Mouse (Mus musculus) left cerebral cortex, adult 8-10 months (tissue): ENCODE measurements around the gene Plk5. TPM values are rescaled to one million over a fixed set of nuclear protein-coding genes. Genes with fewer than 3 reads are reported as not detected.
"Not testable (repeated sequence)": the region's sequence is repeated elsewhere in the genome, so short reads cannot be mapped to it uniquely, and the experiment has no call there.

ENCODE experiments used
- DNase-seq, 2 experiments: peaks; one replicate each; pipeline ENCODE4 v3.0.0; 2022; ENCODE audit warnings: low spot score in 2 of 2
- total RNA-seq, 4 experiments: library from RNA; stranded (reverse); gene quantifications; 2 replicates each; pipeline ENCODE4 v1.2.4; 2022

The Plk5 gene
- total RNA-seq, 4 experiments from 2014 or later: 27.8 to 29.4 (median 28.7) TPM

DNA sequence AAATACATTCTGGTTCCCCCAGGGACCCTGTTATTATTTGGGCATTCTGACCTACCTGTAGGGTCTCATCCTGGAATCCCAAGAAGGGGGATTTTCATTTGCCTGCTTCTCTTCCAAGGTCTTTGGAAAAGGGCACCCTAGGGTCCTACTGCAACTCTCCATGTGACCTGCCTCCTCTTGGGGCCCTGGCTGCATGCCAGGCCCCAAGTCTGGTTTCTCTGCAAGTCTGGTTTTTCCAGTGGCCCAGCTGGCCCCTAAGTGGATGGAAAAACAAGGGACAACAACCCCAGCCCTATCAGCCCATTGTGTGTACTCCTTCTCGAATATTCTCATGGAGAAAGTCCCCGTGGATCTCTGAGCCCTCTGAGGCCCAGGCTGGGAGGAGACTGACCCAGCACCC lies 25.4 kb upstream of the Plk5 start:
- DNase-seq: no peak

DNA sequence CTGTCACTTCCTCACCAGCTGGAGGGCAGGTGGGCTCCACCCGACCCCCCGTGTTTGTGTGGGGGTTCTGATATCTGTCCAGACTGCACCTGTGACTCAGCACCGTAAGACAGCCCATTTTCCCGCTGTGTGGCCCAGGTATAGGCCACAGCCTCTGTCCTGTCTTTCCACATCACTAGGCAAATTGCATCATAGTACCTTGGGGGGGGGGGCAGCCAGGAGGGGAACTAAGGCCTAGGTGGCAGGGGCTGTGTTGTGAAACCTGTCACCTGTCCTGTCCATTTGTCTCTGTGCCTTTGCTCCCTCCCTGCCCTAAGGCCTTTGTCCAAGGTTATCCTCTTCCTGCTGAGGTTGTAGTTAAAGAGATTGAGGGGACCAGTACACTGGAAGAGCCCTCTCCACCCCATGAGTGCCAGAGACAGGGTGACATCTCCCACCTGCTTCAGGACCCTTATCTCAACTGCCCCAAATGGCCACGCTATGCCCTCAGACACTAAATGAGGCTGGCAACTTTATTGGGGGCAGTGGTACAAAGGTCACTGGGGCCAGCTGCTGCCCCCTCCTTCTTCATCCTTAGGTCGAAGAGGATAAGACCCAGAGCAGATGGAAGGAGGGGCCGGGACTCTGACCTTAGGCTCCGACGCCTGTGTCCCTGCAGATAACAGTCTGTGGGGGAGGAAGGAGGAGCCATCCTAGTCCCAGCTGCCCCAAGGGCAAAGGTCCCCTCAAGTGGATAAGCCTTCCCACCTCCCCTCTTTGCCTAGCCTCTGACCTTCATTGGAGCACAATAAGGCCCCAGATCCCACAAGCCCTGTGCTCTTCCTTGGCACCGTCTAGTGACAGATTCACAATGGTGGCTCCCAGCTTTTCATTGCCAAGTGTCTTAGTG lies 24.4 kb upstream of the Plk5 start:
- no peak for DNase-seq

DNA sequence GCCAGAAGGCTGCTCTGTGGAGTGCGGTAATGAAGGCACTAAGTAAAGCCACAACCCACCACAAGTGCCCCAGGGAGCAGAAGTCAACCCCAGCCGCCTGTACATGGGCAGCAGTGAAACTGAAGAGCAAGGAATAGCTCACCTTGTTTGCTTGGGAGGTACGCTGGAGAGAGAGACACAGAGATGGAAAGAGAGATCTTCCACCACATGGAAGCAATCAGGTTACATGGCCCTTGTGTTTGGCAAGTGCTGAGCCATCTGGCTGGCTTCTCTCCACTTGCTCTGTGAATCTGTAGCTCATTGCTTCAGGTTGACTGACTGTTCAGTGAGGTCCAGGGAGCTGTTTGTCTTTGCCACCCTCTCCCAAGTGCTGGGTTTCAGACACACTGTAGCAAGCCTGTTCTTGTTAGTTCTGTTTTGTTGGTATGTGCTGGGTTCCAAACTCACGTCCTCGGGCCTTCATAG lies 23.7 kb upstream of the Plk5 start:
- DNase-seq: no peak

DNA sequence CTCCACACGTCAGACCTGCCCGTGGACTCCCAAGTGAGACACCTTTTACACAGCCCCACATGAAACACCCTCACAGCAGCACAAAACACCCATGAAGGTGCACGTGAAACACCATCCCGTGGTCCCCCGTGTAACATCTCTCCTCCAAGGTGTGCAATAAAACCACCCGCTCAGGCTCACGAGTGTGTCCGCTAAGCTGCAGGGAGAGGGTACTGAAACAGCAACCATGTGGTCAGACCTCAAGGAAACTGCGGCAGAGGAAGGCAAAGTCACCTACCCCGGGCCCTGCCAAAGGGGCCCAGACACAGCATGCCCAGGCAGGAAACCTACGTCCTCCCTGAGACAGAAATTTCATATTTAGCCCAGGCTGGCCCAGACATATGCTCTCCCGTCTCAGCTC lies 20.0 kb upstream of the Plk5 start:
- no peak for DNase-seq

DNA sequence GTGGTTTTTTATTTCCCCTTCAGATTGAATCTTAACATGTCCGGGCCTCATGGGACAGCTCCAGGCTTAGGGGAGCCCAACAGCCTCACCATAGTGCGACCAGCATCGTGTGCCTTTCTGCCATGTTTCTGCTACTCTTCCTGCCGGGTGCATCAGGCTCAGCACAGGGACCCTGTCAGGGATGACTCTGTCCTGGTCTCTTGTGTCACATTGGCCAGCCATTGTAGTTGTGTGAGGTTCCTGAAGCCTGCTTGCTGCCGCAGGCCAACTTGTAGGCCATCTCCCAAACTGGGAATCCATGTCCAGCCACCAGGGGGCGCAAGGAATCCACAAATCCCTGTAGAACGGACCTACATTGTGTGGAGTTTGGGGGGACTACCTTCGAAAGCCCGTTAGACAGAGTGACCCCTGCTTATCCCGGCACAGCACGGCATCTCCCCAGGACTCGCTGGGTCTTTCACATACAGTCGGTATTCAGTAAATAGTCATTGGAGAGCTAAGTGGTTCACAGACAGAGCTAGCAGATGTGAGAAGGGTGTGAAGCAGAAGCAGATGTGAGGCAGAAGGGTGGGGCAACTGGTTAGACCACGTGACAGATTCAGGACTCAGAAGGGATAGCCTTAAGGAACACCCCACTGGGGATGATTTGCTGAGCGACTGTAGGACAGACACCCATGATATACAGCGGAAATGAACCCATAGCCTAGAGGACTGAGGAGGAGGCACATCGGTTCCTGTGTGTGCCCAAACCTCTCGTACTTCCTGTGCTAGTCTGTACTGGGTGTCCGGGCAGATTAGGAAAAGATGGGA lies 16.1 kb upstream of the Plk5 start:
- DNase-seq: peak in 1 of 2 experiments; percentile 86

DNA sequence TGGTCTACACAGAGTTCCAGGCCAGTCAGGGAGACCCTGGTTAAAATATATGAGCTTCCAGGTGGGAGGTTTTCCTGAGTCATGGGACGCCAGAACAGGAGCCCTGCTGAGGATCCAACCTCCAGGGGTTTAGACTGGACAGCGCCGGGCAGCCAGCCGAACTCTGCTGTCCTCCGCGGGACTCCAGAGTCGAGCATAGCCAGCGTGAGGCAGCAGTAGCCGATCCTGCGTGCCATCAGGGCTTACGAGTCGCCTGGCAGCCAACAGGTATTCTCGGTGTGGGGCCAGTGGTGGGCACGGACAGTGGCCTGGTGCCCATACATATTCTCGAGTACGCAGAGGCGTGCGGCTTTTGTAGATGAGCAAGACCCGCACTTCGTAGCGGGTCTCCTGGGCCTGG lies 15.2 kb upstream of the Plk5 start:
- DNase-seq: no peak

DNA sequence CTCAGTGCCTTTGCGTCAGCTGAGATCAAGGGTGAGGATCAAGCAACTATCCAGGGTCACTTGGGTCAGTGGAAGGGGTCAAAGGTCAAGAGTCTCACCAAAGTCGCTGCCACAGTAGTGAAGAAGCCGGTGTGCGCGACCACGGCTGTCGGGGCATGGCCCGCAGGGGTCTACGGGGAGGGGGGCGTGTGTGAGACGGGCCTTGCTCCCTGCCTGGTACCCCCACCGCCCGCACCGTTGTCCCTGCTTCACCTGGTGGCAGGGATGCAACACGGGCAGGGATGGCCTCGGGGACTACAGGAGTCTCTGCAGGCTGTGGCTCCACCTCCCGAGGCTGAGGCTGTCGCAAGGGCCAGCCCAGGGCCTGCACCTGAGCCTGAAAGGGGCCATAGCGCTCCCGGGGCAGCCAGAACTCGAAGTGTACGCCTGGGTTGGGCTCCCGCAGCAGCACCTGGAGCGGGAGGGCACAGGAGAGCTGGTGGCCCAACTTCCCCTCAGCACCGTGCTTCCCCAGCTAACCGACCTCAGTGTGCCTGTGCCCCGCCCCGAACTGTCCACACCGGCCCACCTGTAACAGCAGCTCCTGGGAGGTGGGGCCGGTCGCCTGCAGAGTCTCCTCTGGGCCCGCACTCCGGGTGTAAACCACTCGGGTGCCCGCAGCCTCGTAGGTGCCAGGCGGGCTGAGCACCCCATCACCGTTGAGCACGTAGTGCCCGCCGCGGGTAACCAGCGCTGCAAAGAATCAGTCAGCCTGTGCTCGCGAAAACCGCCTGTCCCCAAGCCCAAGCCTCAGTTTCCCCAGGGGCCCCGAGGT lies 14.6 kb upstream of the Plk5 start:
- no peak for DNase-seq

DNA sequence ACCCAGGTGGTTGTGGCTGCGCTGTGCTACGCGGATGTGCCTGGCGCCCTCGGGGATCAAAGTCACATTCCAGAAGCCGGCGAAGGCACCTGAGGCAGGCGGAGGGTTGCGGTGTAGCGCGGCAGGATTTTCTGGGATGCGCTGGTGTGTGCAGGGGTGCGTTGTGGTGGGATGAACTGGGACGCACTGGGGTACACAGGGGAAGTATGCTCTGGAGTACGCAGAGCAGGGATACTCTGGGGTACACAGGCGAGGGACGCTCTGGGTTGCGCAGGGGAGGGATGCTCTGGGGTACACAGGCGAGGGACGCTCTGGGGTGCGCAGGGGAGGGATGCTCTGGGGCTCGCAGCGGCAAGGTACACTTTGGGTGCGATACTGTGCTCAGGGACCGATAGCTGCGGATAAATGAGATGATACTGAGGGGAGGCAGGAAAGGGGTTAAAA lies 13.9 kb upstream of the Plk5 start:
- no peak for DNase-seq

DNA sequence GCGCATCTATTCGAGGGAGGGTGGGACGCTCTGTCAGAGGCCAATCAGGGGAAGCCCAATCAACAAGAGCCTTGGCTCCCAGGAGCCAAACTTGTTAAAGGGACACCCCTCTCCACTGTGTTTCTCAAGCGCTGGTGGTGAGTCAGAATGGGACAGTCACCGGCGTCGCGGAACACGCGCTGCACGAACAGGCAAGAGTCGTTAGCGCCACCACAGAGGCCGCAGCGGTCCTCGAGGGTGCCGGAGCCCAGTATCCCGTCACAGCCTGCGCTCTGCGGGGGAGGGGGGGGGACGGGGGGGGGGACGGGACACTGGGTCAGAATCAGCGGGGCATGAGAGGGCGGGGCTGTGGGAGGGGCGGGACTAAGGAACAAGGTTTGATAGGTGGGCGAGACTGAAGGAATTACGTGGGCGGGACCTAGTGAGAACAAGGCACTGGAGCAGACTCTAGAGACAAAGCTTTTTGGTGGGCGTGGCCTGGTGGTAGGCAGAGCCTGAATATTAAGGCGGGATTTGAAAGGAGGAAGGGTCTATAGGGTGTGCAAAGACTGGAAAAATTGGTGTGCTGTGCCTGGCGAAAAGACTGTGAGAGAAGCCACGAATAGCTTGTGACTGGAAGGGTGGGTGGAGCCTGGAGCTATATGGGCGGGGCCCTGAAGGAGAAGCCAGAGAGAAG lies 13.4 kb upstream of the Plk5 start:
- DNase-seq: no peak

DNA sequence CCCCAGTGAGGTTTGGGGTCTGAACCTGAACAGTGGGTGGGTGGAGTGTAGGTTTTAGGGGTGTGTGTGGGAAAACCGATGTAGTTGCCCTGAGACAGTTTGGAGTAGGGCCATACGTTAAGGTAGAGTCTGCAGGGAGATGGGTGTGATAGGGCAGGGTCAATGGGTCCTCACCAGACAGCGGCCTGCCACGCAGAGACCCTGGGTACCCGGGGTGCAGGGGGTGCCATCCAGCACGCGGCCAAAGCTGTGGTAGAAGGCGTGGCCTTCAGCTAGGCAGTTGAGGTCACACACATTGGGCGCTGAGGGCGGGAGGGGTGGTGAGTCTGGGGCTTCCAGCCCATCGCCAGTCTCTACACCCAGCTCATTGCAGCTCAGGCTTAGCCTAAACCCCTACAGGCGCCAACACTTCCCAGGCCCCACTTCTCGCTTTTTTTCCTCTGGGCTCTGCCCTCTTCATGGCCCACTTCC lies 12.8 kb upstream of the Plk5 start:
- DNase-seq: no peak

DNA sequence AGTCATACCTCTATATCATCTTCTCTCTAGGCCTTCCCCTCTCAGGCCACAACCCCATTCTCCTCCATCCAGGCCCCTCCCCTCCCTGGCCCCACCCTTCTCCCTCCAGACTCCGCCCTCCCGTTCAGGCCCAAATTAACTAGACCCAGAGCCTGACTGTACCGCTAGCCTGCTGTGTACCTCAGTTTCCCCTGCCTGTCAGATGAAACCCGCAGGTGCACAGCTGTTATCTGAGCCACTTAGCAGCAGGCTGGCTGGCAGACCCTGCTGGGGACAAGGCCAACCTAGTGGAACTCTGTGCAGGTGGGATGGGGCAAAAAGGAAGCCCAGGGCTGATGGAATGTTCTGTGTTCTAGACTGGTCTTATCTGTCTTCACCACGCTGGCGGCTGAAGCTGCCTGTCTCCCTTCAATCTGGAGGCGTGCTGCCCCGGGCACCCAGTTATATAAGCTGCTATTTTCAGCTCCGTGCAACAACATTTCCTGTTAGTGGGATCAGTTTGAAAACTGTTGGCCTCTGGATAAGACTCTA lies 12.1 kb upstream of the Plk5 start:
- no peak for DNase-seq

DNA sequence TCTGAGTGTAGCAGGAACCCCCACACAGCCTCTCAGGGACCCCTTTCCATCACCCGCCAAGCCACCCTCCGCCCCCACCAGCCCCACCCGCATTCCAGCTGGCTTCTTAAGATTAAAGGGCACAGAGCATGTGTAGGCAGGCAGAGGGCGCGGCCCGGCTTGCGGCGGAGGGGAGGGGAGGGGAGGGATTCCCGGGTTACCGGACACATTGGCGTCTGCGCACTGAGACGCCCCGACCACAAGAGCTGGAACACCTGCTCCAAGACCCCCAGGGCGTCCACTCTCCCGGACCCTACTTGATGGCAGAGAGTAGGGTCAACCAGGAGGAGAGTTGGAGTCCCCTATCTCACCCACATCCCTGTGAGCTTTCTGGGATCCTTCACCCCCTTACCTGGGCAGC lies 11.1 kb upstream of the Plk5 start:
- DNase-seq: no peak

DNA sequence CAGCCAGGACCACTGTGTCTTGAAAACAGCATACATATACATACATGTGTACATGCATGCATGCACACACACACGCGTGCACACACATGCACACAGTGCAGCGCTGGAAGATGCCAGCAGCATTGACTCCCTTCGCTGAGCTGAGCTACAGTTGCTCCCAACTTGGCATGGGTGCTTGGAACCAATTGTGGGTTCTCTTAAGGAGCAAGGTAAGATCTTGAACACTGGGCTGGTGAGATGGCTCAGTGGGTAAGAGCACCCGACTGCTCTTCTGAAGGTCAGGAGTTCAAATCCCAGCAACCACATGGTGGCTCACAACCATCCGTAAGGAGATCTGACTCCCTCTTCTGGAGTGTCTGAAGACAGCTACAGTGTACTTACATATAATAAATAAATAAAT lies 10.3 kb upstream of the Plk5 start:
- DNase-seq: not testable (repeated sequence)

DNA sequence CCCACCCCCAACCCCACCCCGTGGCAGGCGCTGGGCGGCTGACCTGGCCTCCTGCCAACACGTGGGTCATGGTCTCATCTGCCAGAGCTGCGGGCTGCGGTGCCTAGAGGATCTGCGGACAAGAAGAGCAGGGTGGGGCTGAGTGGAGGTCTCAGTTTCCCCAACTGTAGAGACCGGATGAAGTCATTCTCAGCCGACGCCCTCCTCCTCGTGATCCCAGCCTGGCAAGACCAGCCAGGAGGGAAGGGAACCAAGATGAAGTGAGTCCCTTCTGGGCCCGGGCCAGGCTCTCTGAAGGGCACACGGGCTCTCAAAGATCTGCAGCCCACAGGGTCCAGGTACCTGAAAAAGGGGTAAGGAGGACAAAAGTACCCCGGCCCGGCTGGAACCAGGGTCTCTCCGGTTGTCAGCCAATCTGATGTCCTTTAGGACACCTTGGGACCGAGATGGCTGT lies 8.7 kb upstream of the Plk5 start:
- no peak for DNase-seq

DNA sequence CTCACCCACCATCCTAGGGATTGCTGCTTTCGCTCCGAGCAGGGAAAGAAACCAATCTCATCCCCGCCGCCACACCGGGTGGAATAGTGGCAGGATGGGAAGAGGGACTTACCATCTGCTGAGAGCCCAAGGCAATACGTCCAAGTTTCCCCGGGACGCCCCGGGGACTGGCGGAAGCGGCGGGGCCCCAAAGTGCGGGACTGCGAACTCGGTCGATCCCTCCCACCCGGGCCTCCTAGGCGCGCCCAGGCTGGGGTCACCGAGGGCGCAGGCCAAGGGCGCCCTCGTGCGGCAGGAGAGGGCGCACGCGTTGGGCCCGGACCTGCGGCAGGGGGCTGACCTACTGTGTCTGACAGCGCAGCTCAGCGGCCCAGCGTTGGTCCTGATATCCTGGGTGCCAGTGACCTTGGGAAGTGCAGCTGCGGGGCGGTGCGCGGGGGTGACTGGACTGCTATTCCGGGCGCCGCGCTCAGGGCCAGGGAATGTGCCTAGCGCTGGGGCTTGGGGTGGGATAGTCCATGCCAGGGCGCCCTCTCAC lies 7.9 kb upstream of the Plk5 start, which contains the start of gene Adamtsl5:
Gene Adamtsl5, minus strand, starts transcription at position 169 of the 538 bp plus-strand sequence.
- no peak for DNase-seq

DNA sequence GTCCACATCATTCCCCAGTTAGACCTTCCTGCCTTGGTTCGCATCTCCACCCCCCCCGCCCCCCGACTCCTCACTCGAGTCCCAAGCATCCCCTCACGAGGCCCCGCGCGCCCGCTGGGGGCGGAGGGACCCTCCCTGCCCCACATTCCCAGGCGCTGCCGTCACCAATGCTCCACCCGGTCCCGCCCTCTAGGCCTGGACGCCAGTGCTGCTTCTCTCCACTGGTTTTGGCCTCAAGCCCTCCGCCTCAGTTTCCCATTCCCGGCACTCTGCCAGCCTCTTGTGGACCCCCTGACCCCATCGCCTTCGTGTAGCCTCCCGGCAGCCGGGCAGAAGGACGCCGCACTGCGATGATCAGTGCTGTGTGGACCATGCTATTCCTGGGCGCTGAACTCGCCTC lies 7.3 kb upstream of the Plk5 start:
- DNase-seq: no peak

DNA sequence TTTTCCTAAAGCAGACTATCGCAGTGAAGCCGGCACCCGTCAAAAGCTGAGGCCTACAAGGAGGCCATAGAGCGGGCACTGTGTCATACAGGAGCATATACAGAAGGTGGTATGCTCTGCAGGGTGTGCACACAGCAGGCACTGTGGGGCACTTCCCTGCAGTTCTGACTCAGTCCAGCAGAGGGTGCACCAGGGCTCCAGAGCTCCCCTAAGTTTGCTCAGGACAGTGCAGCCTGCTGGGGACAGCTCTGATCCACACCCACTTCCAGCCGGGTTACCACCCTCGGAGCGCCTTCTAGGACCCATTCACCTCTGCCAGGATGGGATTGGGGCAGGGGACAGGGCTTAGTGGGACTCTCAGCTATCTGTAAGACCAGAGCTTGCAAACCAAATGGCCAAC lies 6.0 kb upstream of the Plk5 start:
- DNase-seq: peak in 1 of 2 experiments; percentile 79

DNA sequence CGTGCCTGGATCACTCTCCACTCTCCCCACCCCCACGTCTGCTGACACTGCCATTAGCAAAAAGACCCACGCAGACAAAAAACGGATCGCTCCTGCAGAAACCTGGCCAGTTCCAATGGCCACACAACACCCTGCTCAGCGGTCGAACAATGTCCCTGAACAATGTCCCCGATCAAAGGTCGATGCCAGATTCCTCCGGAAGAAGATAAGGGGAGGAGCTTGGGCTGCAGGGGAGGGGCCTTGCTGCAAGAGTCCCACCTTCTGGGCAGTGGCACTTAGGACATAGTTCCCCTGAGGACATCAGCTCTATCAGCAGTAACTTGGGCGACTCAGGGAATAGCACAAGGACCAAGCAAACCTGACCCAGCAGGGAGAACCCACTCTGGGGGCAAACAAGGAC lies 4.4 kb upstream of the Plk5 start:
- no peak for DNase-seq

DNA sequence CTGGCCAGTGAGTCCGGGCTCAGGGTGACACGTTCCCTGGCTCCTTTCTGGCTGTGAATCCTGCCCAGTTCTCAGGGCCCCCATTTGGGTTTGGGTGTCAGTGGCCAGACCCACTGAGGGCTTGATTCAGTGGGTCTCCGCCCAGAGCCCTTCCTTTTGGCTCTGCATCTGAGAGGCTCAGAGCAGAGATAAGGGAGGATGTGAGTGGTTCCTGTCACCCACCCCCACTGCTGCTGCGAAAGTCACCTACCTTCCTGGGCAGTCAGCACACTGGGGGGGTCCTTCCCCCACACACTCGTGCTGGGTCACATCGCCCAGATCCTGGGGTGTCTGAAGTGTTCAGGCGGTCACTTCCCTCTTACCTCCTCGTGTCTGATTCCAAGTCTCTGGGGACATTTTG lies 3.5 kb upstream of the Plk5 start:
- DNase-seq: no peak

DNA sequence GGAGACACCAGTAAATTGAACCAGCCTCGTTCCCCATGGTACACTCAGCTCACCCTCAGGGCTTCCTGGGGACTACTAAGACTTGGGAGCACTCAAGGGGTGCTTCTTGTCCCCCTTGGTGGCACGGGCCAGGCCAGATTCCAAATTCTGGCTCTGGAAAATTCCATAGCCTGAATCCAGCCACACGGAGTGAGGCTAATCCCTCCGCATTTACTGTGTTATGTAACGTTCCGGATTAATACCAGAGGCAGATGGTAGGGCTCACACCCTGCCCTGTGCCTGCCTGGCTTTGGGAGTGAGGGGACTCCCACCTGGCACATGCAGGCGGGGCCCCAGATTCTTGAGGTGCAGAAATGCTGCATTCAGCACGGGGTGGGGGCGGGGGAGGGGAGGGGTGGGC lies 828 bp upstream of the Plk5 start:
- no peak for DNase-seq
